Mouse (Mus musculus) liver, embryonic 13.5 days (tissue): ENCODE measurements around the gene H2al1h. TPM values are rescaled to one million over a fixed set of nuclear protein-coding genes. Genes with fewer than 3 reads are reported as not detected.
"Not testable (repeated sequence)": the region's sequence is repeated elsewhere in the genome, so short reads cannot be mapped to it uniquely, and the experiment has no call there.

Source experiments
- ATAC-seq: fragments of 200-750 bp; cut with Nextera tagmentation; 2 replicates; pipeline ENCODE4 v1.8.0; 2017; ENCODE audit warnings: low read depth, mild to moderate bottlenecking, moderate number of reproducible peaks, moderate library complexity
- DNase-seq: peaks from one replicate; pipeline ENCODE4 v3.0.0; 2022
- H3K27ac ChIP-seq: fragments of 300-500 bp; sonication (generic); 2 replicates; pipeline ENCODE4 v1.5.1; 2015; ENCODE audit warnings: moderate library complexity, mild to moderate bottlenecking, inconsistent platforms
- H3K27me3 ChIP-seq: fragments of 300-500 bp; sonication (generic); 2 replicates; pipeline ENCODE4 v1.6.1; 2015; ENCODE audit warnings: mild to moderate bottlenecking, inconsistent platforms
- H3K36me3 ChIP-seq: fragments of 300-500 bp; sonication (generic); 2 replicates; pipeline ENCODE4 v1.6.1; 2015; ENCODE audit warnings: mild to moderate bottlenecking, inconsistent platforms
- H3K4me1 ChIP-seq: fragments of 300-500 bp; sonication (generic); replicated peaks from 2 replicates; pipeline ENCODE4 v1.6.1; 2015; ENCODE audit warnings: inconsistent platforms
- H3K4me2 ChIP-seq: fragments of 300-500 bp; sonication (generic); 2 replicates; pipeline ENCODE4 v1.6.1; 2015; ENCODE audit warnings: inconsistent platforms, mild to moderate bottlenecking, moderate library complexity
- H3K4me3 ChIP-seq: fragments of 300-500 bp; sonication (generic); replicated peaks from 2 replicates; pipeline ENCODE4 v1.5.1; 2015; ENCODE audit warnings: mild to moderate bottlenecking, inconsistent platforms
- H3K9ac ChIP-seq: fragments of 300-500 bp; sonication (generic); 2 replicates; pipeline ENCODE4 v1.6.1; 2015; ENCODE audit warnings: mild to moderate bottlenecking, inconsistent platforms
- H3K9me3 ChIP-seq: fragments of 300-500 bp; sonication (generic); replicated peaks from 2 replicates; pipeline ENCODE4 v1.6.1; 2016; ENCODE audit warnings: inconsistent platforms
- WGBS: fragments of 180-500 bp; shearing (Covaris S2); methylation state at CpG from one replicate; pipeline ENCODE4 v1.1.7; 2015; ENCODE audit not compliant: insufficient replicate concordance; 5-methylcytosine and 5-hydroxymethylcytosine counted together
- polyA plus RNA-seq: library from polyadenylated mRNA; unstranded; fragments of >200 nt; fragmentation: Nextera tagmentation; extraction: Ambion mirVana; gene quantifications from 2 replicates; pipeline ENCODE4 v1.2.1, GENCODE M21; 2015

H2al1h gene
- polyA plus RNA-seq, 1 experiment from 2014 or later: not detected

- DNase-seq, H3K4me2 ChIP-seq, H3K9ac ChIP-seq, H3K4me1 ChIP-seq, H3K9me3 ChIP-seq, ATAC-seq, H3K36me3 ChIP-seq, H3K27me3 ChIP-seq, H3K4me3 ChIP-seq, H3K27ac ChIP-seq: not testable (repeated sequence)
- no CpG with 5 or more reads among the region's 3 CpGs for WGBS
These were observed 3.3 kb upstream of the H2al1h start, which contains the start of gene H2al1g for GRCm38 (mm10) chrX:11317956-11318355. Gene H2al1g (plus strand): TSS chrX:11318256.

GRCm38 (mm10) chrX:11324359-11324758 is 3.1 kb downstream of the H2al1h start, which contains the start of gene H2al1i:
Gene H2al1i (plus strand): TSS chrX:11324659.
- not testable (repeated sequence) for H3K4me1 ChIP-seq, H3K4me2 ChIP-seq, H3K9ac ChIP-seq, DNase-seq, H3K36me3 ChIP-seq, H3K27ac ChIP-seq, ATAC-seq, H3K9me3 ChIP-seq, H3K27me3 ChIP-seq, H3K4me3 ChIP-seq
- 80% methylated on average over 1 of the region's 5 CpGs for WGBS

GRCm38 (mm10) chrX:11327522-11327921 is 6.2 kb downstream of the H2al1h start, which contains the start of gene H2al1j:
Gene H2al1j (plus strand): TSS chrX:11327822.
- not testable (repeated sequence) for ATAC-seq, H3K27me3 ChIP-seq, DNase-seq, H3K4me2 ChIP-seq, H3K4me3 ChIP-seq, H3K9me3 ChIP-seq, H3K27ac ChIP-seq, H3K4me1 ChIP-seq, H3K36me3 ChIP-seq, H3K9ac ChIP-seq
- WGBS: 65% methylated on average over 2 of the region's 2 CpGs

- no peaks in the 10 kb centered on the region for H3K9me3 ChIP-seq
- no peaks in the 10 kb centered on the region for H3K27me3 ChIP-seq
- no peak for ATAC-seq
- no peaks in the 10 kb centered on the region for H3K36me3 ChIP-seq
- no peak overlapping the region for H3K9ac ChIP-seq
- no peak overlapping the region for H3K4me3 ChIP-seq
- H3K27ac ChIP-seq: no peak overlapping the region
- H3K4me2 ChIP-seq: no peak overlapping the region
- no peak for DNase-seq
- H3K4me1 ChIP-seq: no peaks in the 10 kb centered on the region
- 65% methylated on average over 9 of the region's 9 CpGs for WGBS
These were observed 24.5 kb downstream of the H2al1h start for GRCm38 (mm10) chrX:11345762-11346161.

GRCm38 (mm10) chrX:11346756-11347155 is 25.5 kb downstream of the H2al1h start:
- Histone ChIP-seq H3K4me1 (no peaks in the 10 kb centered on the region), H3K4me3 (no peak overlapping the region), H3K27ac (no peak overlapping the region), H3K36me3 (no peaks in the 10 kb centered on the region), H3K4me2 (no peak overlapping the region), H3K9me3 (no peaks in the 10 kb centered on the region), H3K27me3 (no peaks in the 10 kb centered on the region), H3K9ac (no peak overlapping the region)
- no peak for ATAC-seq
- DNase-seq: no peak
- 80% methylated on average over 3 of the region's 3 CpGs for WGBS

GRCm38 (mm10) chrX:11360823-11361222 is 39.5 kb downstream of the H2al1h start:
- Histone ChIP-seq H3K4me3 (no peak overlapping the region), H3K9me3 (no peaks in the 10 kb centered on the region), H3K27ac (no peak overlapping the region), H3K27me3 (no peaks in the 10 kb centered on the region), H3K36me3 (no peaks in the 10 kb centered on the region), H3K4me2 (no peak overlapping the region), H3K4me1 (no peaks in the 10 kb centered on the region), H3K9ac (no peak overlapping the region)
- ATAC-seq (no peak), DNase-seq (no peak)
- 37% methylated on average over 6 of the region's 6 CpGs for WGBS

GRCm38 (mm10) chrX:11361261-11361660 is 40.0 kb downstream of the H2al1h start:
- no peaks in the 10 kb centered on the region for H3K9me3 ChIP-seq
- H3K9ac ChIP-seq: no peak overlapping the region
- no peaks in the 10 kb centered on the region for H3K36me3 ChIP-seq
- no peak overlapping the region for H3K27ac ChIP-seq
- H3K4me3 ChIP-seq: no peak overlapping the region
- H3K4me2 ChIP-seq: no peak overlapping the region
- DNase-seq (no peak), ATAC-seq (no peak)
- H3K4me1 ChIP-seq: no peaks in the 10 kb centered on the region
- 36% methylated on average over 2 of the region's 2 CpGs for WGBS
- H3K27me3 ChIP-seq: no peaks in the 10 kb centered on the region

- DNase-seq (no peak), ATAC-seq (no peak)
- Histone ChIP-seq H3K27me3 (no peaks in the 10 kb centered on the region), H3K9me3 (no peaks in the 10 kb centered on the region), H3K36me3 (no peaks in the 10 kb centered on the region), H3K9ac (no peak overlapping the region), H3K27ac (no peak overlapping the region), H3K4me2 (no peak overlapping the region), H3K4me1 (no peaks in the 10 kb centered on the region), H3K4me3 (no peak overlapping the region)
- WGBS: 62% methylated on average over 6 of the region's 6 CpGs
These were observed 42.6 kb downstream of the H2al1h start for GRCm38 (mm10) chrX:11363890-11364289.

GRCm38 (mm10) chrX:11365151-11365550 is 43.9 kb downstream of the H2al1h start:
- no peaks in the 10 kb centered on the region for H3K27me3 ChIP-seq
- H3K27ac ChIP-seq: no peak overlapping the region
- WGBS: 51% methylated on average over 12 of the region's 12 CpGs
- no peak overlapping the region for H3K4me2 ChIP-seq
- no peaks in the 10 kb centered on the region for H3K4me1 ChIP-seq
- no peaks in the 10 kb centered on the region for H3K9me3 ChIP-seq
- H3K9ac ChIP-seq: no peak overlapping the region
- H3K36me3 ChIP-seq: no peaks in the 10 kb centered on the region
- ATAC-seq (no peak), DNase-seq (no peak)
- H3K4me3 ChIP-seq: no peak overlapping the region

Other genes with a start within 250 kb of the H2al1h start
- not detected in 2 replicates for gene H2al1a, start 22.2 kb upstream of the H2al1h start, polyA plus RNA-seq
- gene H2al1b, start 19.1 kb upstream of the H2al1h start, polyA plus RNA-seq: not detected in 2 replicates
- gene H2al1c, start 15.8 kb upstream of the H2al1h start, polyA plus RNA-seq: not detected in 2 replicates
- not detected in 2 replicates for gene H2al1d, start 12.7 kb upstream of the H2al1h start, polyA plus RNA-seq
- not detected in 2 replicates for gene H2al1e, start 9.6 kb upstream of the H2al1h start, polyA plus RNA-seq
- not detected in 2 replicates for gene H2al1f, start 6.3 kb upstream of the H2al1h start, polyA plus RNA-seq
- gene H2al1g, start 3.2 kb upstream of the H2al1h start, polyA plus RNA-seq: not detected in 2 replicates
- not detected in 2 replicates for gene H2al1i, start 3.2 kb downstream of the H2al1h start, polyA plus RNA-seq
- not detected in 2 replicates for gene H2al1j, start 6.3 kb downstream of the H2al1h start, polyA plus RNA-seq